Mouse (Mus musculus): ENCODE results near the gene Tbc1d2b. TPM values are rescaled to one million over a fixed set of nuclear protein-coding genes. Genes with fewer than 3 reads are reported as not detected.

The Tbc1d2b gene
- polyA plus RNA-seq, 1 experiment from 2014 or later = 19.0 TPM

DNA sequence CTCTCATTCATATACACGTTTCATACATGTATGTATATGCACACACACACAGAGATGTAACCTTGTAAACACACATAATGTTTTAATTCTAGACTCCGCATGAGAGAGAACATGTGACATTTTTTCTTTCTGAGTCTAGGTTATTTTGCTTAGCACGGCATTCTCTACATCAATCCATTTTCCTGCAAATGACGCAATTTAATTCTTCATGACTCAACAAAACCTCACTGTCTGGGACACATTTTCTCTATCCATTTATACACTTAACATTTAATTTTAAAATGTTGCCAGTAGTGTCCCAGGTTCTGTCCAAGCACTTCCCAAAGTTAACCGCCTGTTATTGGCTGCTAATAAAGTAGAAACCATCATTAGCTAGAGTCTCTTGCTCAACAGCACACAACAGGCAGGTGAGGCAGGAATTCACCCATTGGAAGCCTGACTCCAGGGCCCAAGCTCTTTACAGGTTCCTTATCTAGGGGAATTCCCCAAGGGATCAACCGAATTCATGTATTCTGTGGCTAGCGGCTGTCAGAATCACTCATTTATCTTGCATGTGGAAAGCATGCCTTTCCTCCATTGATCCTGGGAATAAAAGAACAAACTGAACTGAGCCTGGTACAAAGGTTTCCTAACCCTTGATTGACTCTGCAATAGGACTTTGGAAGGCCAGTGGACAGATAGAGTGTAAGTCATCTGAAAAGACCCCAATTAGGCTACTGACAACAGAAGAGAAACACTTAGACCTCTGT lies 7.8 kb downstream of the Tbc1d2b start:
- ATAC-seq (ENCODE audit: insufficient number of reproducible peaks, insufficient read depth, low FRiP score, low TSS enrichment) = no peak
- H3K27ac ChIP-seq = no peak overlapping the region
- H3K4me3 ChIP-seq = no peak overlapping the region
- no peaks in the 10 kb centered on the region for H3K27me3 ChIP-seq
- no peak overlapping the region for H3K4me2 ChIP-seq (replicated peaks)
- peaks cover 7% of the 10 kb centered on the region; the same call in 1 of the 2 replicates for H3K36me3 ChIP-seq
- WGBS = 89% methylated on average over 7 of the region's 7 CpGs
- peaks cover 18% of the 10 kb centered on the region for H3K4me1 ChIP-seq
- no peak overlapping the region for H3K9ac ChIP-seq
- no peaks in the 10 kb centered on the region for H3K9me3 ChIP-seq

DNA sequence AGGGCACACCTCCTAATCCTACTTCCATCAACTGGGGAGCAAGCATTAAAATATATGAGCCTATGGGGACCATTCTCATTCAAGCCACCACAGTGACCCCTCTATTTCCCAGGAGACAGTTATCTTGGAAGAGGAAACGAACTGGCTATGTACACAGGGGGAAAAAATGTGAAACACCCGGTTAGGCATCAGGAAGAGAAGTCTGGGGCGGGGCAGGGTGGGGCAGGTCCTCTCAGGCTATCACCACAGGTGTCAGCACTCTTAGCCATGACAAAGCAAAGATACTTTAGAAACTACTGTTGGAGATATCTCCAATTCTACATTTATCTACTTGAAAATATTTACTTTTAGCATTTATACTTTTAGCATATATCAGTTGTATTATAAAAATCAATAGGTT lies 8.5 kb downstream of the Tbc1d2b start:
- H3K4me2 ChIP-seq (replicated peaks) = no peak overlapping the region
- H3K9me3 ChIP-seq = no peaks in the 10 kb centered on the region
- no peak overlapping the region for H3K9ac ChIP-seq
- peaks cover 7% of the 10 kb centered on the region; the same call in 1 of the 2 replicates for H3K36me3 ChIP-seq
- no peak overlapping the region for H3K27ac ChIP-seq
- WGBS = 56% methylated on average over 3 of the region's 3 CpGs
- peaks cover 18% of the 10 kb centered on the region for H3K4me1 ChIP-seq
- H3K4me3 ChIP-seq = no peak overlapping the region
- no peaks in the 10 kb centered on the region for H3K27me3 ChIP-seq
- ATAC-seq (ENCODE audit: insufficient number of reproducible peaks, insufficient read depth, low FRiP score, low TSS enrichment) = no peak

DNA sequence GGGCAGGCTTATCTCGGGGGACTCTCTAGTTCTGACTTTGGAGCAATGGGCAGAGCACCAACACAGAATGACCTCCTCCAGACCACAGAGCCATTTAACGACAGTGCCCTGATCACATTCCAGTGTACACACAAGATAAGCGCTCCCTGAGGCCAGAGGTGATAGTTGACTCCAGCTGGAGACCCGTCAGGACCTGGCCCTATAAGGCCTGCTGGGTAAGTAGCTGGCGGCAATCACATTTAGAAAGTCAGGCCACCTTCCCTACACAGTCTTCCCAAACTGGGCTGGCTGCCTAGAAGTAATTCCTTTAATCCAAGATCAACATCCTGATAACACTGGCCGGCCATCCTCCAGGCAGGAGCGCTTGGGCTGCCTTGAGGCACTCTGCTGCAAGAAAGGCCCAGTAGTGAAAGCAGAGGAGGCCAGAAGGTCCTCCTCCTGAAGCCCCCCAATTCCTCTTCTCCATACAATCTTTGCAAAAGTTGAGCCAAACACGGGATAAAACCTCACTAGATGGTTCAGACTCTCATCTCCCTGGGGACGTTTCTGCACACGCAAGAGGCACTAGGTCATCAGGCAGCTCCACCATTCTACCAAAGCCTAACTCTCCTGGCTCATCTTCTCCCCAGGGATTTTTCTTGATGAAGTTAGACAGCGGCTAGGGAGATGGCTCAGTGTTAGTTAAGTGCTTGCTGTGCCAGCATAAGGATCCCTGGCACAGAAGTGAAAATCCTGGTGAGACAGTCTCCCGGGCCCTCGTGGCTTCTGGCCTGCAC lies 9.8 kb downstream of the Tbc1d2b start:
- peaks cover 13% of the 10 kb centered on the region; the same call in 1 of the 2 replicates for H3K4me1 ChIP-seq
- WGBS = 59% methylated on average over 13 of the region's 13 CpGs
- no peak overlapping the region for H3K4me3 ChIP-seq
- no peaks in the 10 kb centered on the region for H3K9me3 ChIP-seq
- H3K9ac ChIP-seq = no peak overlapping the region
- no peak overlapping the region for H3K27ac ChIP-seq
- H3K36me3 ChIP-seq = peaks cover 7% of the 10 kb centered on the region; the same call in 1 of the 2 replicates
- no peaks in the 10 kb centered on the region for H3K27me3 ChIP-seq
- no peak for ATAC-seq (ENCODE audit: insufficient number of reproducible peaks, insufficient read depth, low FRiP score, low TSS enrichment)
- no peak overlapping the region for H3K4me2 ChIP-seq (replicated peaks)

DNA sequence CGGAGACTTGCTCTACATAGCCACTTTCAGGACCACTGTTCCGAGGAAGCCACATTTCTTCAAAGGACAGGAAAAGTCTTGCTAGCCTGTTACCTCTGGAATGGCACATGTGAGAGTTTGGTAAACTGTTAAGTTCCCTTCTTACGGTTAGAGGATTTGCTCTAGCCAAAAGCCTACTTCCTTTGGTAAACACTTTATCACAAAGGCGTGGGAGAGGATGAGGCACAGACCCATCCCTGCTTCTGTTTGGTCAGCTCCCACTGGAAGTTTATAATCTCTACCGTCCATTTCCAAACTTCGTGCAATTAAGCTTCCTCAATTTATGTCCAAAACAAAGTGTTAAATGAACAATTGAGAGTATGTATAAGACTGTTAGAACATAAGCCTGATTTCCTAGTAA lies 10.5 kb downstream of the Tbc1d2b start:
- 76% methylated on average over 6 of the region's 6 CpGs for WGBS

DNA sequence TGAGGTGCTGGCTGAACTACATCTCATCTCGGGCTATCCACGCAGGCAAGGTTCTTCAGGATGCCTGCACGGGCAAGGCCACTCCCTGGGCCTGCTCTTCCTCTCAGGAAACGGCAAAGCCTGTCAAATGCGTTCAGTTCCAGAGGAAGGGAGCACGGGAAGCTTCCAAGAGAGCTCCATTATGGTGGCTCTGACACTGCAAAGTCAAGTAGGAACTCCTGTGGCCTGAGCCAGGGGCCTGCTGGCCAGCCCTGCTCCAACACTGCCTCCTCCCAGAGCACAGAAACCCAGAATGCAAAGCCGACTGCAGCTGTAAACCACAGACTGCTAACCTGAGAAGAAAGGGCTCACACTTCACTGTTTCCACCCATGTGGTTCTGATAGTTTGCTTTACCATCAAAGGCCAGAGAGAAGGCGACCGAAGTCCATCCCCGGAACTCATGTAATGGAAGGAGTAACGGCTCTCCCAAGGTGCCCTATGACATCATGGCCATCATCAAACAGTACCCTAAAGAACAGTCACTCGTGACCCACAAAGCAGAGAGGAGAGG lies 11.1 kb downstream of the Tbc1d2b start:
- 85% methylated on average over 12 of the region's 12 CpGs for WGBS
- Histone ChIP-seq H3K27me3 (no peaks in the 10 kb centered on the region), H3K4me3 (no peak overlapping the region), H3K9ac (no peak overlapping the region), H3K36me3 (peaks cover 7% of the 10 kb centered on the region; the same call in 1 of the 2 replicates), H3K4me1 (peaks cover 13% of the 10 kb centered on the region; the same call in 1 of the 2 replicates), H3K4me2 (replicated peaks) (no peak overlapping the region), H3K27ac (no peak overlapping the region), H3K9me3 (no peaks in the 10 kb centered on the region)
- no peak for ATAC-seq (ENCODE audit: insufficient number of reproducible peaks, insufficient read depth, low FRiP score, low TSS enrichment)

More for the DNA sequence above, 10.5 kb downstream of the Tbc1d2b start:
- Histone ChIP-seq H3K4me2 (replicated peaks) (no peak overlapping the region), H3K9me3 (no peaks in the 10 kb centered on the region), H3K27me3 (no peaks in the 10 kb centered on the region), H3K4me1 (peaks cover 13% of the 10 kb centered on the region; the same call in 1 of the 2 replicates), H3K9ac (no peak overlapping the region), H3K4me3 (no peak overlapping the region), H3K27ac (no peak overlapping the region), H3K36me3 (peaks cover 7% of the 10 kb centered on the region; the same call in 1 of the 2 replicates)
- no peak for ATAC-seq (ENCODE audit: insufficient number of reproducible peaks, insufficient read depth, low FRiP score, low TSS enrichment)

DNA sequence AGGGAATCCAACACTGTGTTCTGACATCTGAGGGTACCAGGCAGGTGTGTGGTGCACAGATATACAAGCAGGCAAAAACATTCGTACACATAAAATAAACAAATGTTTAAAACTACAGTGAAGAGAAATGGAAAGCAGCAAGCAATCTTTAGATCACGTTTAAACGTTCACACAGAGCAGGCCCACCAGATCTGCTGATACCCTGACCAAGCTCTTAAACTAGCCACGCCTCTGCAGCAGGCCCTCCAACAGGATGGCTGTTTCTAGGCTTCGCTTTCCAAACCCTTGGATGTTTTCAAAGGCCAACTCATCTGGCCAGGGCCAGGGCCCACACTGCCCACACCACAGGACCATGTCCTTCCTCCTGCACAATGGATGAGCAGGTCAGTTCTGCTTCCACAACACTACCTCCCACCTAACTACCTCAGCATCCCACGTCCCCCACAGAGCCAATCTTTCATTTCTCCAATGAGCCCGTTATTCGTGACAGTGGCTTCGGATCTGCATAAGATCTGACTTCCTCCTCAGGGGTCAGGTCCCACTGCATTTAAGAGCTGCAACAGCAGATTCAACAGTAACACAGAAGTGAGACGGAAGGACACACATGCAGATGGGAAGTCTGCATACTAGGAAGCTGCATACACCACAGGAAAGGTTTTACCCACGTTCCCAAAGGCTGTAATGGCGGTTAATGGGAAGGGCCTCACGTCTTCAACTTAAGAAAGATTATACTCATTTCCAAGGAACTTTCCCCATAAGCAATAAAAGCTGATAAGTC lies 12.7 kb downstream of the Tbc1d2b start:
- Histone ChIP-seq H3K9me3 (no peaks in the 10 kb centered on the region), H3K4me2 (replicated peaks) (no peak overlapping the region), H3K27me3 (no peaks in the 10 kb centered on the region), H3K9ac (no peak overlapping the region), H3K27ac (no peak overlapping the region), H3K36me3 (no peaks in the 10 kb centered on the region), H3K4me1 (peaks cover 13% of the 10 kb centered on the region; the same call in 1 of the 2 replicates), H3K4me3 (no peak overlapping the region)
- 83% methylated on average over 13 of the region's 13 CpGs for WGBS
- no peak for ATAC-seq (ENCODE audit: insufficient number of reproducible peaks, insufficient read depth, low FRiP score, low TSS enrichment)

DNA sequence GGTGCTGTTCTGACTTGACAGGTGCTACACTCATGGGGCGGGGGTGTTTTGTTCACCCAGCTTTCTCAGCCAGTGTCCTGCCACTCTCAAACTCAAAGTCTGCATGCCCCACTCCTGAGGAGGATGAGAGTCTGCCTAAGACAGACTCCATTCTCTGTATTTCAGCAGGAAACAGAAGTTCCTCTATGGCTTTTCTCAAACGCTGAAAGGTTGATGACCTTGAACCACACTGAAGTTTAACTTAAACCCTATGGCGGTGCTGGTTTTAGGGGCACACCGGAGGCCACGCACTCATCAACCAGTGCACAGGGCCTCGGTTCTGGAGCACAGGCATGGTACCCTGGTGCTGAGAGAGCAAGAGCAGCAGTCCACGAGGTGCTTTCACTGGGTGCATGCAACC lies 13.4 kb downstream of the Tbc1d2b start:
- Histone ChIP-seq H3K36me3 (no peaks in the 10 kb centered on the region), H3K4me3 (no peak overlapping the region), H3K9me3 (no peaks in the 10 kb centered on the region), H3K4me1 (peaks cover 15% of the 10 kb centered on the region; the same call in 1 of the 2 replicates), H3K27me3 (no peaks in the 10 kb centered on the region), H3K27ac (no peak overlapping the region), H3K4me2 (replicated peaks) (no peak overlapping the region), H3K9ac (no peak overlapping the region)
- WGBS = 73% methylated on average over 7 of the region's 7 CpGs
- ATAC-seq (ENCODE audit: insufficient number of reproducible peaks, insufficient read depth, low FRiP score, low TSS enrichment) = no peak

DNA sequence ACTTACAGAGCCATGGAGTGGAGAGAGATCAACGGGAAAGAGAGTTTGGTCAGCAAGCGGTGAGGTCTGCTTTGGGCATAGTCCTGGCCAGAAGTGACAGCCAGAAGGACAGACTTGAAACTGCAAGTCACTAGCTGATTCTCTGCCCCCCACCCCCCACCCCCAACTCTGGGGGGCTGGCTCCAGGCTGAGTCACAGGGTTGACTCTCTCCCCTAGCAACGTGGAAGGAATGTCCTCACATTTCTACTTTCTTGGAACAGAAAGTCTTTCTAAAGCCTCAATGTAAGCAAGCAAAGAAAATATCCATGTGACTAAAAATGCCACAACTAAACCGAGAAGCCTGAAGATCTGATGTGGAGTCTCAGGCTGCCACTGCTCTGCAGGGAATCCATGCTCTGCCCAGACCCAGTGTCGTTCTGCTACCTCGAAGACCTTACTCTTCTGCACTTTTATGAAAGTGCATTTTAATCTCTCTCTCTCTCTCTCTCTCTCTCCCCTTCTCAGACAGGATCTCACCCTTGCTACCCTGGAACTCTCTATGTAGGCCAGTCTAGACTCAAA lies 14.7 kb downstream of the Tbc1d2b start:
- no peaks in the 10 kb centered on the region for H3K9me3 ChIP-seq
- 57% methylated on average over 6 of the region's 6 CpGs for WGBS
- no peak overlapping the region for H3K4me3 ChIP-seq
- no peak overlapping the region for H3K4me2 ChIP-seq (replicated peaks)
- peaks cover 15% of the 10 kb centered on the region; the same call in 1 of the 2 replicates for H3K4me1 ChIP-seq
- H3K36me3 ChIP-seq = no peaks in the 10 kb centered on the region
- no peak for ATAC-seq (ENCODE audit: insufficient number of reproducible peaks, insufficient read depth, low FRiP score, low TSS enrichment)
- no peak overlapping the region for H3K9ac ChIP-seq
- H3K27ac ChIP-seq = no peak overlapping the region
- no peaks in the 10 kb centered on the region for H3K27me3 ChIP-seq

DNA sequence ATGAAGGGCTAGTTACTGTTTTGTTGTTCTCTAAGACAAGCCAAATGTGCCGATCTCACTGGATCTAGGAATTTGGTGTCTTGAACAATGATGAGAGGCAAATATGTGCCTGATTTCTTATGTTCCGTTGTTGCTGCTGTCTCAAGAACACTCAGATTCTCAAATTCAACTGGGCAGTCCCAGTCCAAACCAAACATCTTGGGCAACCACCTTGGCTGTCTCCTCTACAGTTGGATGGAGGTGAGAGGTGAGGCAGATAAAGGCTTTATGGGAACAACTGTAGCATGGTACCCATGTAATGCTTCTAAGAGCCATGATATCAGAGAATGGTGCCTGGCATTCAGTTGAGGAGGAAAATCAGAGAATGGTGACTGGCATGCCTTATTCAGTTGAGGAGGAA lies 17.4 kb downstream of the Tbc1d2b start:
- WGBS = 94% methylated on average over 2 of the region's 2 CpGs
- no peaks in the 10 kb centered on the region for H3K27me3 ChIP-seq
- peaks cover 5% of the 10 kb centered on the region for H3K36me3 ChIP-seq
- no peaks in the 10 kb centered on the region for H3K9me3 ChIP-seq
- no peak overlapping the region for H3K4me3 ChIP-seq
- H3K4me2 ChIP-seq (replicated peaks) = no peak overlapping the region
- ATAC-seq (ENCODE audit: insufficient number of reproducible peaks, insufficient read depth, low FRiP score, low TSS enrichment) = no peak
- no peak overlapping the region for H3K27ac ChIP-seq
- no peak overlapping the region for H3K9ac ChIP-seq
- 0 out of 2 replicates have a peak, but pooled peaks cover 4% of the 10 kb centered on the region for H3K4me1 ChIP-seq

DNA sequence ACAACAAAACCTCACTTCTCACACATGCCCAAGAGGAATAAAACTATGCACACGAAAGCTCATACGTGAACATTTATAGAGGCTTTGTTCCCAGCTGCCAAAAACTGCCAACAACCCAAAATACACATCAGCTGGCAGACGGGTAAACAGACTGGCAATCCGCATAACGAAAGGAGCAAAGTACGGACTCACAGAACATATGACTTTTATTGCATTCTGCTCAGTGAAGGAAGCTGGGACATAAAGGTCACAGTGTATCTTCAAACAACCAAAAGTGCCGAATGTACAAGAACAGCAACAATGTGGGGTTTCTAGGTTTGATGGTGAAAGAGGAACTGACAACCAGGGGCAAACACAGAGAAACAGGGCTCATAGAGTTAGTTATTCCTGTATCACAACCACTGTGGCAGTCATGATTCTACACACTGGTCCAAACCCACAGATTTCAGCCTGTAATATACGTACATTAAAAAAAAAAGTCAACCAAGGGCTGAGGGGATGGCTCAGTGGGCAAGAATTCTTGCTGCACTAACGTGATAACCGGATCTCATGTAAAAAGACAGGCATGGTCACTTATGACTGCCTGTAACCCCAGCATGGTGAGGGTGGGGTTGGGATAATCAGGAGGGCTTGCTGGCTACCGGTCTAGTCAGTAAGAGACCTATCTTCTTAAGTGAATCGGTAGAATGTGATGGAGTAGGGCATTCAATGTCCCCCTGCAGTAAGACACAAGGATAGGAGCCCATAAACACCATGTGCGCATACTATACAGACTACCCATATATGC lies 19.4 kb downstream of the Tbc1d2b start:
- no peaks in the 10 kb centered on the region for H3K27me3 ChIP-seq
- H3K27ac ChIP-seq = no peak overlapping the region
- 0 out of 2 replicates have a peak, but pooled peaks cover 4% of the 10 kb centered on the region for H3K4me1 ChIP-seq
- no peak overlapping the region for H3K9ac ChIP-seq
- 89% methylated on average over 13 of the region's 13 CpGs for WGBS
- H3K9me3 ChIP-seq = no peaks in the 10 kb centered on the region
- H3K4me3 ChIP-seq = no peak overlapping the region
- peaks cover 12% of the 10 kb centered on the region for H3K36me3 ChIP-seq
- ATAC-seq (ENCODE audit: insufficient number of reproducible peaks, insufficient read depth, low FRiP score, low TSS enrichment) = no peak
- no peak overlapping the region for H3K4me2 ChIP-seq (replicated peaks)

All from embryonic facial prominence, embryonic 12.5 days (tissue).